Mouse (Mus musculus) small intestine, adult 2 months (tissue): Measurements from ENCODE around the gene Pde4d. TPM values are rescaled to one million over a fixed set of nuclear protein-coding genes. Genes with fewer than 3 reads are reported as not detected.

Experiments
- H3K27ac ChIP-seq: fragments of 200-500 bp; 2 replicates; pipeline ENCODE4 v1.5.1; 2012; ENCODE audit warnings: low read depth, low read length, control low read depth, inconsistent platforms; ENCODE audit not compliant: insufficient read depth
- H3K27me3 ChIP-seq: fragments of 200-500 bp; 2 replicates; pipeline ENCODE4 v1.6.1; 2012; ENCODE audit warnings: mild to moderate bottlenecking, moderate library complexity, low read length, inconsistent platforms; ENCODE audit not compliant: control insufficient read depth, insufficient read depth
- H3K36me3 ChIP-seq: fragments of 200-500 bp; 2 replicates; pipeline ENCODE4 v1.6.1; 2012; ENCODE audit warnings: mild to moderate bottlenecking, low read length, control low read depth, inconsistent platforms; ENCODE audit not compliant: control insufficient read depth, insufficient read depth
- H3K4me1 ChIP-seq: fragments of 200-500 bp; 2 replicates; pipeline ENCODE4 v1.6.1; 2012; ENCODE audit warnings: low read length, inconsistent platforms, mixed read lengths; ENCODE audit not compliant: control insufficient read depth, insufficient read depth, insufficient read length
- H3K4me3 ChIP-seq: fragments of 200-500 bp; 2 replicates; pipeline ENCODE4 v1.5.1; 2012; ENCODE audit warnings: low read depth, mild to moderate bottlenecking, control low read depth, inconsistent platforms, low read length, moderate library complexity
- CTCF ChIP-seq: fragments of 200-500 bp; IDR thresholded peaks from 2 replicates; pipeline ENCODE4 v1.5.1; 2012; ENCODE audit warnings: low read depth, mild to moderate bottlenecking, control low read depth, inconsistent platforms, low read length, moderate library complexity, mixed read lengths; ENCODE audit not compliant: insufficient replicate concordance, insufficient read length; ENCODE audit errors: extremely low read depth
- POLR2A ChIP-seq: fragments of 200-500 bp; IDR thresholded peaks from 2 replicates; pipeline ENCODE4 v1.6.1; 2012; ENCODE audit warnings: low read depth, mild to moderate bottlenecking, control low read depth, inconsistent platforms, low read length, moderate library complexity
- WGBS: fragments of 180-500 bp; shearing (Covaris S2); methylation state at CpG from one replicate; pipeline ENCODE4 v1.1.7; 2018; 5-methylcytosine and 5-hydroxymethylcytosine counted together
- polyA plus RNA-seq: library from polyadenylated mRNA; depleted of rRNA; stranded (reverse); fragments of >200 nt; gene quantifications from 2 replicates; pipeline ENCODE4 v1.2.3, GENCODE M21; 2012

Gene Pde4d
- polyA plus RNA-seq, 1 experiment: 8.4 TPM

- WGBS: 65% methylated on average over 4 of the region's 4 CpGs
These were observed 740.9 kb downstream of the Pde4d start for GRCm38 (mm10) chr13:109190652-109191051.

GRCm38 (mm10) chr13:109191176-109191575 lies 741.4 kb downstream of the Pde4d start:
- H3K27me3 ChIP-seq: no peaks in the 10 kb centered on the region
- H3K4me3 ChIP-seq: no peak overlapping the region
- no peaks in the 10 kb centered on the region for H3K4me1 ChIP-seq
- H3K36me3 ChIP-seq: no peaks in the 10 kb centered on the region
- H3K27ac ChIP-seq: no peak overlapping the region
- 66% methylated on average over 4 of the region's 4 CpGs for WGBS
- TF ChIP-seq CTCF (no peak), POLR2A (no peak)

More at GRCm38 (mm10) chr13:109190652-109191051, 740.9 kb downstream of the Pde4d start:
- Histone ChIP-seq H3K27ac (no peak overlapping the region), H3K4me3 (no peak overlapping the region), H3K27me3 (no peaks in the 10 kb centered on the region), H3K4me1 (no peaks in the 10 kb centered on the region), H3K36me3 (no peaks in the 10 kb centered on the region)
- TF ChIP-seq POLR2A (no peak), CTCF (no peak)

DNA sequence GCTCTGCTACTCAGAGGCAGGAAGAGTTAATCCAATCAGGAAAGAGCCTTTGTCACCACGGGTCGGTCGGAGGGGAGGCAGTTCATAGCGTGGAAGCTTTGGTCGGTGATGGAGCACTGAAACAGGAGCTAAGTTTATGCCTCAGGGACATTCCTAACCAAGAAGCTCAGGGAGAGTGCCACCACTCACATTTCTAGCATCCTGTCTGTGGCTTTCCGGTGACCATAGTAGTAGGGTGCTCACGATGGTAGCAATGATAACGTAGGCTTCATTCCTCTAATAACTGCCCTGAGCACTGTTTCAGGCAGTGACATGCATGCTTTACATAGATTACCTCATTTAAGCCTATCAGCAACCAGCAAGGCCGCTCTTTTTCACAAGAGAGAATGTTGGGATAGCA lies 755.8 kb downstream of the Pde4d start:
- no peak overlapping the region for H3K4me3 ChIP-seq
- TF ChIP-seq POLR2A (no peak), CTCF (no peak)
- no peak overlapping the region for H3K27ac ChIP-seq
- H3K4me1 ChIP-seq: no peaks in the 10 kb centered on the region; the same call in 1 of the 2 replicates
- H3K36me3 ChIP-seq: no peaks in the 10 kb centered on the region
- WGBS: 47% methylated on average over 9 of the region's 9 CpGs
- no peaks in the 10 kb centered on the region for H3K27me3 ChIP-seq

DNA sequence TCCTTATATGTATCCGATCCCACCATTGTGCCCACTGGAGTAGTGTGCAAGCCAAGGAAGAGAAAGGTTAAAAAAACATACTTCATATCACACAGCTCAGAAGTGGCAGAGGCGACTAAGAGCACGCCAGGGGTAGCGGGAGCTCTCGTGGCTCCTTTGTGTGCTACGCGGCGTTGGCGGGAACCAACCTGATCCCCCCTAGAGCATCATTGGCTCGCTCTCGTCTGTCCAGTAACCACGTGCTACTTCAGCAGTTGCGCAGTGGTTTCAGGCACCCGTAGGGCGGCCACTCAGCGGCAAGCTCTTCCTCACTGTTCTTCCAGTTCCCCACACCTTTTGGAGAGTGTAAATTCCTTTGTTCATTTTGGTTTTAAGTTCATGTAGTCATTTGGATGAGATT lies 758.9 kb downstream of the Pde4d start:
- Histone ChIP-seq H3K36me3 (no peaks in the 10 kb centered on the region), H3K27me3 (no peaks in the 10 kb centered on the region), H3K4me3 (no peak overlapping the region), H3K4me1 (no peaks in the 10 kb centered on the region; the same call in 1 of the 2 replicates), H3K27ac (no peak overlapping the region)
- no peak for TF ChIP-seq POLR2A
- WGBS: 97% methylated on average over 16 of the region's 16 CpGs

- TF ChIP-seq CTCF (no peak), POLR2A (no peak)
- H3K4me3 ChIP-seq: no peak overlapping the region
- H3K4me1 ChIP-seq: no peaks in the 10 kb centered on the region; the same call in 1 of the 2 replicates
- no peaks in the 10 kb centered on the region for H3K36me3 ChIP-seq
- 48% methylated on average over 6 of the region's 6 CpGs for WGBS
- H3K27me3 ChIP-seq: no peaks in the 10 kb centered on the region
- no peak overlapping the region for H3K27ac ChIP-seq
These were observed 759.7 kb downstream of the Pde4d start for GRCm38 (mm10) chr13:109209413-109209812.

DNA sequence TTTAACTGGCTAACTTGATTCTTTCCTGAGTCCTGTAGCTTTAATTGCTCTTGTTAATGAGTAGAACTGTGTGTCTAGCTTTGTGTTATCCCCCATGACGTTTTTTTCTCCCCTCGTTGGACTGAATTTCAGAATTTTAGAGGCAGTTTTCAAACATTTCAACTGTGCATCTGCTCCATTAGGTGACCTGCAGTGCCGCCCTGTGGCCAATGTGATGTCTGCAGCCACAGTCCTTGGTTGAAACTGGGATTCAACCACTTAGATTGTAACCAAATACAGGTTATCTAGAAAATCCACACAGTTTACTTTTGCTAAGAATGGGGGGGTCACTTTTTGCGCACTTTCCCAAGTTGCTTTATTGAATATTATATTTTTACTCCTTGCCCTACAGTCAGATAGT lies 760.7 kb downstream of the Pde4d start:
- TF ChIP-seq POLR2A: no peak
- peak; percentile 84; the same call in 1 of the 2 replicates for TF ChIP-seq CTCF
- Histone ChIP-seq H3K27ac (no peak overlapping the region), H3K27me3 (no peaks in the 10 kb centered on the region), H3K4me1 (no peaks in the 10 kb centered on the region; the same call in 1 of the 2 replicates), H3K36me3 (no peaks in the 10 kb centered on the region), H3K4me3 (no peak overlapping the region)
- WGBS: 0% methylated on average over 4 of the region's 4 CpGs

DNA sequence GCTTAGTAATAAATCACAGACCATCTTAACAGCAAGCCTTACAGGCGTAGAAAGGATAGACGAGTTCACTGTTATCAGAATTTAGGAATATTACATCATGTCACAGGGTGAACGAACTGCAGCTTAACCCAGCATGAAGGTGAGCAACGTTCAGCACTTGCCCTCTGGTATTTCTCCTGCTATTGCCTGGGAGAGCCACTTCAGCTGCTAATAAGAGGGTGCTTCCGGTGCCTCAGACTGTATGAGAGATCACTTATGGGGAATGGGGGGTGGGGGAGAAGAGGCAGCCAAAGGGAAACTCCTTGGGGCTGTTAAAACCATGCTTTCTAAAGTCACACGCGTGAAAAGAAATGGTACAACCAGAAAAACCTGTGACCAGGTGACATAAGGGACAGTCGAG lies 761.7 kb downstream of the Pde4d start:
- Histone ChIP-seq H3K36me3 (no peaks in the 10 kb centered on the region), H3K4me3 (peak overlapping the region; percentile 43; the same call in 1 of the 2 replicates), H3K4me1 (no peaks in the 10 kb centered on the region; the same call in 1 of the 2 replicates), H3K27me3 (no peaks in the 10 kb centered on the region), H3K27ac (no peak overlapping the region)
- TF ChIP-seq CTCF: no peak
- no peak for TF ChIP-seq POLR2A
- WGBS: 32% methylated on average over 8 of the region's 8 CpGs
